Mouse (Mus musculus) megakaryocyte, embryonic 14.5 days (primary cell): Measurements from ENCODE around the gene Rffl. TPM values are rescaled to one million over a fixed set of nuclear protein-coding genes. Genes with fewer than 3 reads are reported as not detected.

Source experiments
- H3K27me3 ChIP-seq: replicated peaks from 2 replicates; pipeline ENCODE3; 2012; ENCODE audit warnings: inconsistent platforms
- H3K36me3 ChIP-seq: replicated peaks from 2 replicates; pipeline ENCODE3; 2012; ENCODE audit warnings: low read length, inconsistent platforms, mixed read lengths
- H3K4me1 ChIP-seq: 2 replicates; pipeline ENCODE4 v1.6.1; 2012; ENCODE audit warnings: inconsistent platforms
- H3K4me3 ChIP-seq: replicated peaks from 2 replicates; pipeline ENCODE3; 2012; ENCODE audit warnings: moderate library complexity, mild to moderate bottlenecking, inconsistent platforms
- H3K9me3 ChIP-seq: 2 replicates; pipeline ENCODE4 v1.6.1; 2012; ENCODE audit warnings: inconsistent platforms
- FLI1 ChIP-seq: IDR thresholded peaks from 2 replicates; pipeline ENCODE4 v1.6.1; 2012; ENCODE audit warnings: low read length, inconsistent platforms, mixed read lengths
- GATA1 ChIP-seq: IDR thresholded peaks from 3 replicates; pipeline ENCODE4 v1.6.1; 2012; ENCODE audit warnings: mixed read lengths, low read length, inconsistent platforms, borderline replicate concordance
- polyA plus RNA-seq: library from polyadenylated mRNA; stranded (reverse); fragments of >175 nt; gene quantifications from 2 replicates; pipeline ENCODE4 v1.2.3, GENCODE M21; 2012; ENCODE audit warnings: low replicate concordance; ENCODE audit not compliant: insufficient read depth

Gene Rffl
- polyA plus RNA-seq, 1 experiment, result 5.6 TPM

DNA sequence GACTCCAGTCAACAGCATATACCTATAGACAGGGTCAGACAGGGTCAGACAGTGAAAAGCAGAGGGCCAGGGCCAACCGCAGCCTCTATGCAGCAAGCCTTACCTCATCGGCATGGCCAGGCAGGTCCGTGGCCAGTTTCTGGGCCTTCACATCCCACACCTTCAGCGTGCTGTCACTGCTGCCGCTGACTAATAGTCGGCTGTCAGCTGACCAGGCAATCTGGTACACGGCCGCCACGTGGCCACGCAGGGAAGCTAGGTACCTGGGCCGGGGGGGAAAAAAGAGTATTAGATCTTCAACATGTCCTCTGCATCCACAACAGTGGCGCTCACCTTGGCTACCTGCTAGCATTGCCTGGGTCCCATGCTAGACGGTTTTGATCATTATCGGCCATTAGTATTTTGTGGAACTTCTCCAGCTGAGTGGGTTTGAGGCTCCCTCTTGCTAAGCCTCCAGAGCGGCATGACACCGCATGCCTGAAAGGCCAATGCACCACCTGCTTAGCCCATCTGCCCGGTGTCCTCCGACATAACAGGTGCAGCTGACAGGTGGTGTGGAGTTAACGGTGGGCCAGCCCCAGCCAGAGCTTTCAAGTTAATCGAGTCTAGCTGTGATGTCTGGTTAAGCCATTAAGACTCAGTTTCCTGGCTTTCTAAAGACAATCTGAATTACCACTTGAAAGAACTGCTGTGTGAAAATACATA is 30.7 kb upstream of the Rffl start:
- H3K4me3 ChIP-seq, result no peak overlapping the region
- H3K4me1 ChIP-seq, result peaks cover 22% of the 10 kb centered on the region
- no peaks in the 10 kb centered on the region for H3K27me3 ChIP-seq
- H3K36me3 ChIP-seq, result peaks cover 92% of the 10 kb centered on the region
- TF ChIP-seq FLI1, result no peak
- no peak for TF ChIP-seq GATA1
- no peaks in the 10 kb centered on the region for H3K9me3 ChIP-seq

GRCm38 (mm10) chr11:82899720-82900119 is 28.7 kb upstream of the Rffl start:
- Histone ChIP-seq H3K36me3 (peaks cover 74% of the 10 kb centered on the region), H3K4me3 (no peak overlapping the region)
- TF ChIP-seq GATA1, result no peak
- TF ChIP-seq FLI1, result no peak

DNA sequence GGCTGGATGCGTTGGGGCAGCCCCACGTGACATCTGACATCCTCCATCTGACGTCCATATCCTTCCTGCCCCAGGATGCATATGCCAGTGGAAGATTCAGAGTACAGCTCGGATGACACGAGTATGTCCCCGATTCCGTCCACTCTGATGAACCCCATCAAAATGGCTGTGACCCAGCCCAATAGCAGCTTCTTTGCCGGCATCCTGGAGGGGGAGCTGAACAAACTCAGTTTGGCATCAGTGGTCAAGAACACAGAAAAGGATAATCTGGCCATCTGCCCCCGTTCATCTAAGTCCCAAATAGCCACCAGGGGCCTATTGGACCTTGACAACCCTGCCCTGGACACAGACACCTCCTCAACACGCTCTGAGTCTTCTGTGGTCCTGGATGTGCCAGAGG is 26.5 kb upstream of the Rffl start:
- Histone ChIP-seq H3K36me3 (peaks cover 51% of the 10 kb centered on the region), H3K4me3 (peak overlapping the region; percentile 23), H3K4me1 (peaks cover 14% of the 10 kb centered on the region), H3K9me3 (peaks cover 4% of the 10 kb centered on the region), H3K27me3 (peaks cover 3% of the 10 kb centered on the region)
- TF ChIP-seq GATA1, result no peak

More at GRCm38 (mm10) chr11:82899720-82900119, 28.7 kb upstream of the Rffl start:
- Histone ChIP-seq H3K4me1 (peaks cover 10% of the 10 kb centered on the region), H3K9me3 (peaks cover 4% of the 10 kb centered on the region), H3K27me3 (no peaks in the 10 kb centered on the region)

DNA sequence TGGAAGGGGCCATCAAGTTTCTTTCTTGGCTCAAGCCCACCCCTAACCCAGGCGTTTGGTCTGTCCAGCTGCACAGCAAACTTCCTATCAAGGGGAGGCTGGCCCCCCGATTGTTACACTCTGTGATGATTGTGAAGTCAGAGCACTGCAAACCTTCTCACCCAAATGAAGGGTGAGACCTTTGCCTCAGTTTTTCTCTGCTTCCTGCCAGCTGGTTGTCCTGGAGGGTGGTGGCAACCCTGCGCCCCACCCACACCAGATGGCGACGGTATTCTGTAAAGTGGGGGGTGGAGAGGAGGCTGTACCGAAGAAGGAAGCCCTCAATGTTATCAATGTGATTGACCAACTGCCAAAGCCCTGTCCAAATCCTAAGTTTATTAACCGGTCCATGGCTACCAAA is 20.9 kb upstream of the Rffl start, which contains the start of gene Fndc8:
TSS of gene Fndc8 (plus strand) at position 189 of the 400 bp plus-strand sequence.
- Histone ChIP-seq H3K36me3 (peaks cover 4% of the 10 kb centered on the region), H3K9me3 (peaks cover 4% of the 10 kb centered on the region), H3K4me3 (no peak within 1 kb of the TSS), H3K4me1 (peaks cover 46% of the 10 kb centered on the region), H3K27me3 (peaks cover 11% of the 10 kb centered on the region)
- no peak for TF ChIP-seq GATA1

DNA sequence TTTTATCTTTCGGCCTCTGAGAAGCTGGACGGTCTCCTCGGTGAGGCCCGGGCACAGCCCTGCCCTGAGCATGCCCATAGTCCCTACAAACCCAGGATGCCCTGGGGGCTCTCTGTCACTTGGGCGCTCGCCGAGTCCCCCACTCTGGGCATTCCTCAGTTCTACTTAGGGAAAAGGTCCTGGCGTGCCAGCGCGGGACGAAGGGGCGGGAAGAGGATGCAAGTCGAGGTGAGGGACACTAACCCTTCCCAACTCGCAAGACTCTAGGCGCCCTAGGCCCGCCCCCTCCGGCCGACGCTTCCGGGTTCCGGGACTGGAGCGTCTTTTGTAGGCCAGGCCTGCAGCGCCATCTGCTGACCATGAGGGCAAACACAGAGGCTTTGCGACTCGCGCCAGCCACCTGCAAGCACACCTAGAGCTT is 19.3 kb upstream of the Rffl start, which contains the start of gene Rad51d:
TSS of gene Rad51d (minus strand) at position 273 of the 421 bp plus-strand sequence.
- no peaks in the 10 kb centered on the region for H3K9me3 ChIP-seq
- H3K4me1 ChIP-seq, result peaks cover 46% of the 10 kb centered on the region
- peaks cover 11% of the 10 kb centered on the region for H3K27me3 ChIP-seq
- TF ChIP-seq GATA1 (no peak), FLI1 (no peak)
- peaks cover 14% of the 10 kb centered on the region for H3K36me3 ChIP-seq
- peak within 1 kb of the TSS; percentile 98 for H3K4me3 ChIP-seq

DNA sequence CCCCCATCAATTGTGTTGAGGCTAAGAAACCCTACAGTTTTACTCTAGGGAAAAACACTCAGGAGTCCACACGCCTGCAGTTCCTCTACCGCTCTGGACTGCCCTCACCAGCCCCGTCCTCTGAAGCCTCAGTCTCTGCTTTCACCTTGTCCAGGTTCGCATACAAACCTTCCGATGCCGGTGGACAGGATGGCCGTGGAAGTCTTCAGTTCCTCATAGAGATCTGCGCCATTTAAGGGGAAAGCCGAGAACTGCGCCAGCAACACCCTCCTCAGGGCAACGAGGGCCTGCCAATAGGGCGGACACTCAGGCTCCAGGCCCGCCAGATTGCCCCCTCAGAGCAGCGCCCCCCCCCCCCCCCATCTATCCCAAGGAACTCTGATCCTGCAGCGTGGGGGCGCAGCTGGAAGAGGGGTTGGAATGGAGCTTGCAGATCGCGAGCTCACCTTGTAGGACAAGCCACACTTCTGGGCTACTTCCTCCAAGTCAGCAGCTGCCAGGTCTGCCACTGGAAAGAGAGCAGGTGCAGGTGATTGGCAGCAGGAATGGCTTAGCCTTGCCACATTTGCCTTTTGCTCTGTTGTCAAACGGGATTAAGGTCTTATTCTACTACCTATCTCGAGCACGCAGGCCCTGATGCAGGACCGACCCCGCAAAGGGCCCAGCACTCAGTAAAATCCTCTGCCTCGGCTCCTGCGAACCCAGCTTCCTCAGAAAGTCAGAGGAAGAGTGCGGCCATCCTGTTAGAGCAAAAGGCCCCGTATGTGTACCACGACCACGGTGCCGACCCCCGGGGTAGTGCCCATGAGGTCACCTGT is 18.7 kb upstream of the Rffl start:
- Histone ChIP-seq H3K4me3 (peak overlapping the region; percentile 98), H3K27me3 (peaks cover 11% of the 10 kb centered on the region), H3K9me3 (no peaks in the 10 kb centered on the region), H3K36me3 (peaks cover 20% of the 10 kb centered on the region), H3K4me1 (peaks cover 51% of the 10 kb centered on the region)
- TF ChIP-seq FLI1 (no peak), GATA1 (no peak)

DNA sequence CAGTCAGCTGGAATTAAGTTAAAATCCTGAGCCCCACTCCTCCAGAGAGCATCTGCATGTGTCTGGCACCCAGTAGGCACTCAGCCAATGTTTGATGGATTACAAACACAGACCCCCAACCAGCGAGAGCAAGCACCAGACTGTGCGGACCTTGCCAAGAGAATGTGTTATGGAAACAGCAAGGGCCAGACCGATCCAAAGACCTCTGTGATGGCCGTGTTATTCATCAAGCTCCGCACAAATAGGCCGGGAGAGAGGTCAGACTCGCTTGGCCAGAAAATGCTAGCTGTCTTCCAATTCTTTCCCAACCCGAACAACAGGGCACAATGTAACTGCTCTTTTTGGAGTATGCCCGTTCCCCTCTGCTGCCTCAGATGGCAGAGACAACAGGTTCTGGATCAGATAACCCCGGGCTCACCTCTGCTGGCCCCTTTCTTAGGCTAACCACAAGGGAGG is 17.5 kb upstream of the Rffl start:
- H3K4me3 ChIP-seq, result no peak overlapping the region
- H3K36me3 ChIP-seq, result peaks cover 26% of the 10 kb centered on the region
- peaks cover 11% of the 10 kb centered on the region for H3K27me3 ChIP-seq
- no peak for TF ChIP-seq GATA1
- no peak for TF ChIP-seq FLI1
- H3K9me3 ChIP-seq, result no peaks in the 10 kb centered on the region
- peaks cover 53% of the 10 kb centered on the region for H3K4me1 ChIP-seq

DNA sequence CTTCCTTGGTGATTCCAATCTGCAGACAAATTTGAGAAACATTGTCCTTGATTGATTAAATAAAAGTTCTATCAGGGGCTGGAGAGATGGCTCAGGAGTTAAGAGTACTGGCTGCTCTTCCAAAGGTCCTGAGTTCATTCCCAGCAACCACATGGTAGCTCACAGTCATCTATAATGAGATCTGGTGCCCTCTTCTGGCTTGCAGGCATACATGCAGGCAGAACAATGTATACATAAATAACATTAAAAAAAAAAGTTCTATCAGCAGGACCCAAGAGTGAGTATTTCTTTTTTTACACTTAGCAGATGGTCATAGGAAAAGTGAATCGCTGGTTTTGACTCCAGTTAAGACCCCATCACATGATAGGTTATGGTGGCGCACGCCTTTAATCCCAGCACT is 15.5 kb upstream of the Rffl start:
- H3K9me3 ChIP-seq, result no peaks in the 10 kb centered on the region
- H3K4me3 ChIP-seq, result no peak overlapping the region
- TF ChIP-seq FLI1 (no peak), GATA1 (no peak)
- H3K4me1 ChIP-seq, result peaks cover 40% of the 10 kb centered on the region
- peaks cover 46% of the 10 kb centered on the region for H3K36me3 ChIP-seq
- H3K27me3 ChIP-seq, result peaks cover 2% of the 10 kb centered on the region

- Histone ChIP-seq H3K27me3 (no peaks in the 10 kb centered on the region), H3K9me3 (no peaks in the 10 kb centered on the region), H3K4me1 (peaks cover 15% of the 10 kb centered on the region), H3K4me3 (no peak overlapping the region), H3K36me3 (peaks cover 71% of the 10 kb centered on the region)
- TF ChIP-seq FLI1 (no peak), GATA1 (no peak)
Measured at GRCm38 (mm10) chr11:82883180-82883579, 12.2 kb upstream of the Rffl start.

- TF ChIP-seq FLI1 (no peak), GATA1 (no peak)
- H3K36me3 ChIP-seq, result peaks cover 70% of the 10 kb centered on the region
- peaks cover 3% of the 10 kb centered on the region; the same call in 1 of the 2 replicates for H3K9me3 ChIP-seq
- no peak overlapping the region for H3K4me3 ChIP-seq
- no peaks in the 10 kb centered on the region for H3K27me3 ChIP-seq
- peaks cover 16% of the 10 kb centered on the region for H3K4me1 ChIP-seq
Measured at GRCm38 (mm10) chr11:82877726-82878344, 6.8 kb upstream of the Rffl start.
